Mouse (Mus musculus): Measurements from ENCODE around the gene Gmds.

- TF ChIP-seq CTCF (IDR thresholded peaks at IDR 0.05; ENCODE audit: low read depth, low read length) (no peak), POLR2A (IDR thresholded peaks at IDR 0.05; ENCODE audit: extremely low read depth, insufficient read depth, low read length) (no peak)
Measured at GRCm38 (mm10) chr13:31827160-31827559, 511.4 kb downstream of the Gmds start.
